Mouse (Mus musculus) liver, adult 2 months (tissue): ENCODE data around the gene Zfp367.

Source experiments
- CTCF ChIP-seq: fragments of 200-500 bp; IDR thresholded peaks from 2 replicates; pipeline ENCODE4 v1.5.1; 2011; ENCODE audit warnings: low read depth, low read length, control low read depth
- POLR2A ChIP-seq: fragments of 200-500 bp; IDR thresholded peaks from 2 replicates; pipeline ENCODE4 v1.6.1; 2011; ENCODE audit warnings: low read length, control low read depth; ENCODE audit not compliant: insufficient read depth; ENCODE audit errors: extremely low read depth

DNA sequence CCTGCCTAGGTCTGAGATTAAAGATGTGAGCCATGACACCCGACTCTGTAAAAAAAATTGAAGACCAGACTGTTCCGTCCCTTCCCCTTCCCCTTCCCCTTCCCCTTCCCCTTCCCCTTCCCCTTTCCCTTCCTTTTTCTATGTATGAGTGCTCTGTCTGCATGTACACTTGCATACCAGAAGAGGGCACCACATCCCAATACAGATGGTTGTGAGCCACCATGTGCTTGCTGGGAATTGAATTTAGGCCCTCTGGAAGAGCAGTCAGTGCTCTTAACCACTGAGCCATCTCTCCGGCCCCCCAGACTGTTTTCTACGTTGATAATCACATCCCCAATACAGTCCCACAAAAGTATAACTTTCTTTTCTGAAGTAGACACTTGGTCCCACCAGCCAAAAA is 27.3 kb upstream of the Zfp367 start:
- TF ChIP-seq CTCF, result no peak
- no peak for TF ChIP-seq POLR2A
